12 mouse cellular contexts compared by ENCODE assay signal in genomic region chr8:46777760-46778460, GRCm38 (mm10). TPM values are rescaled to one million over a fixed set of nuclear protein-coding genes. Genes with fewer than 3 reads are reported as not detected.
DNase-seq lines count a peak whose midpoint lies in the region; ATAC-seq and TF ChIP-seq lines count a peak whose summit lies in the region.
"Had no signal": no experiment of that assay in that cellular context is flagged by ENCODE, and none has a peak within 500 bp of the region (broad histone marks: within the 10 kb centered on the region; RNA-seq: fewer than 3 reads in every experiment).

No protein-coding gene starts in this region.

- no peak overlapping the region for H3K4me2 ChIP-seq in liver, embryonic 11.5 days
- H3K4me2 ChIP-seq in midbrain, embryonic 11.5 days, result no peak overlapping the region
- H3K4me2 ChIP-seq: stomach, embryonic 15.5 days had no signal

- peaks cover 2% of the 10 kb centered on the region; the same call in 1 of the 2 replicates for H3K4me1 ChIP-seq in liver, adult 2 months (ENCODE audit: control insufficient read depth, insufficient read depth, low read length)
- no peaks in the 10 kb centered on the region for H3K4me1 ChIP-seq in liver, embryonic 11.5 days (replicated peaks; ENCODE audit: control insufficient read depth, insufficient read depth, low read length)
- H3K4me1 ChIP-seq in midbrain, embryonic 11.5 days (ENCODE audit: control insufficient read depth, insufficient read depth, low read length), result no peaks in the 10 kb centered on the region
- H3K4me1 ChIP-seq: stomach, embryonic 15.5 days had no signal

- H3K4me3 ChIP-seq in liver, adult 2 months (ENCODE audit: insufficient read depth, low read depth, low read length), result no peak overlapping the region
- no peak overlapping the region for H3K4me3 ChIP-seq in liver, embryonic 11.5 days (ENCODE audit: low read depth, low read length)
- H3K4me3 ChIP-seq in midbrain, embryonic 11.5 days (ENCODE audit: low read depth, low read length), result no peak overlapping the region
- H3K4me3 ChIP-seq: stomach, embryonic 15.5 days had no signal

- peak overlapping the region; percentile 18; the same call in 1 of the 2 replicates for H3K27ac ChIP-seq in liver, adult 2 months (replicated peaks; ENCODE audit: insufficient read depth, low read depth, low read length)
- no peak overlapping the region for H3K27ac ChIP-seq in liver, embryonic 11.5 days (ENCODE audit: low read depth, low read length)
- H3K27ac ChIP-seq in midbrain, embryonic 11.5 days (ENCODE audit: low read depth, low read length), result no peak overlapping the region
- H3K27ac ChIP-seq: stomach, embryonic 15.5 days had no signal

- no peaks in the 10 kb centered on the region for H3K9me3 ChIP-seq in liver, embryonic 11.5 days (ENCODE audit: control insufficient read depth, low read length)
- no peaks in the 10 kb centered on the region for H3K9me3 ChIP-seq in midbrain, embryonic 11.5 days (ENCODE audit: control insufficient read depth, low read length)
- H3K9me3 ChIP-seq: G1E; stomach, embryonic 15.5 days had no signal

- H3K27me3 ChIP-seq in liver, adult 2 months (ENCODE audit: control insufficient read depth, insufficient read depth, low read length), result no peaks in the 10 kb centered on the region
- H3K27me3 ChIP-seq in liver, embryonic 11.5 days (replicated peaks; ENCODE audit: control insufficient read depth, insufficient read depth, low read length), result no peaks in the 10 kb centered on the region
- H3K27me3 ChIP-seq in midbrain, embryonic 11.5 days (ENCODE audit: control insufficient read depth, insufficient read depth, low read length), result no peaks in the 10 kb centered on the region
- H3K27me3 ChIP-seq: stomach, embryonic 15.5 days had no signal

- H3K9ac ChIP-seq in liver, adult 2 months (ENCODE audit: low read depth, low read length), result no peak overlapping the region
- H3K9ac ChIP-seq in liver, embryonic 11.5 days (ENCODE audit: low read depth, low read length), result no peak overlapping the region
- no peak overlapping the region for H3K9ac ChIP-seq in midbrain, embryonic 11.5 days (ENCODE audit: low read length)
- H3K9ac ChIP-seq: forebrain, postnatal 0 days; stomach, embryonic 15.5 days had no signal

- WGBS in liver, adult 2 months, result 78% methylated on average over 10 of the region's 10 CpGs
- WGBS in liver, embryonic 11.5 days, result 79% methylated on average over 10 of the region's 10 CpGs
- 90% methylated on average over 10 of the region's 10 CpGs for WGBS in midbrain, embryonic 11.5 days

- H3K36me3 ChIP-seq in liver, adult 2 months (ENCODE audit: control insufficient read depth, insufficient read depth, low read length), result peaks cover 3% of the 10 kb centered on the region; the same call in 1 of the 2 replicates
- peaks cover 5% of the 10 kb centered on the region; the same call in 1 of the 2 replicates for H3K36me3 ChIP-seq in liver, embryonic 11.5 days (ENCODE audit: control insufficient read depth, insufficient read depth, low read length)
- H3K36me3 ChIP-seq in midbrain, embryonic 11.5 days (ENCODE audit: control insufficient read depth, insufficient read depth, low read length), result no peaks in the 10 kb centered on the region

- peaks cover 74% of the 10 kb centered on the region for H3K79me2 ChIP-seq in liver, adult 2 months (ENCODE audit: control insufficient read depth, insufficient read depth, low read length)

- no peak for TF ChIP-seq POLR2A in liver, adult 2 months (IDR thresholded peaks at IDR 0.05; ENCODE audit: extremely low read depth, insufficient read depth, low read length)

- ATAC-seq in liver, embryonic 11.5 days (replicated peaks; ENCODE audit: low FRiP score), result no peak
- peak; percentile 84 for ATAC-seq in neutrophil, adult 5-6 weeks (ENCODE audit: extremely low read depth, insufficient number of reproducible peaks, low FRiP score, poor library complexity, severe bottlenecking)
- ATAC-seq in inflammation-experienced regulatory T-cells, adult 6 months, result no peak
- no peak for ATAC-seq in midbrain, embryonic 11.5 days (ENCODE audit: low FRiP score)
- ATAC-seq: forebrain, postnatal 0 days had no signal

- TF ChIP-seq CTCF in liver, adult 2 months (IDR thresholded peaks at IDR 0.05; ENCODE audit: low read depth, low read length), result no peak

- DNase-seq in liver, adult 2 months (ENCODE audit: extremely low read depth, low read depth, low spot score), result peak; percentile 52
- no peak for DNase-seq in liver, embryonic 11.5 days (ENCODE audit: low spot score)
- peak; percentile 14 for DNase-seq in gastrocnemius, postnatal 10 days
- peak; percentile 68 to 77 for DNase-seq in kidney, postnatal 25 days
- DNase-seq in cerebellum, adult 9-10 months, result no peak
- no peak for DNase-seq in midbrain, embryonic 11.5 days (ENCODE audit: low spot score, missing footprints)
- DNase-seq: cerebellum, adult 8-10 months; forebrain, postnatal 0 days had no signal

RNA-seq across cellular contexts. Expression of gene Irf2, which starts 38.4 kb away (rescaled TPM):
- total RNA-seq in liver, adult 2 months (2014; rRNA removed), result 23.4 and 27.3 TPM in 2 replicates
- 12.2 and 13.7 TPM in 2 replicates for polyA plus RNA-seq in liver, adult 2 months (2012; rRNA removed)
- 17.7 and 19.7 TPM in 2 replicates for polyA plus RNA-seq in liver, embryonic 11.5 days (2014; fragmentation: Nextera tagmentation; extraction: Ambion mirVana)
- total RNA-seq in gastrocnemius, postnatal 10 days (2021), result 10 to 100 TPM; 25.2 to 44.4 TPM
- total RNA-seq in neutrophil, adult 5-6 weeks (2017), result 282 and 327 TPM in 2 replicates
- 100 to 1,000 TPM; 228 to 272 (median 245) TPM for polyA plus RNA-seq in inflammation-experienced regulatory T-cells, adult 6 months (2017; shearing (Covaris generic))
- 9.2 and 11.1 TPM in 2 replicates for polyA plus RNA-seq in midbrain, embryonic 11.5 days (2014; fragmentation: Nextera tagmentation; extraction: Ambion mirVana)

Comparison
In these comparisons a context has a peak if more than half of its experiments do, and no peak if none do; other contexts are left out.
1. DNase-seq: peak in liver, adult 2 months (single experiment), gastrocnemius, postnatal 10 days (single experiment) and kidney, postnatal 25 days (2 of 2); none in liver, embryonic 11.5 days (single experiment), cerebellum, adult 9-10 months (single experiment) and midbrain, embryonic 11.5 days (single experiment).
2. RNA of gene Irf2, which starts 38.4 kb away (polyA plus RNA-seq): 228 to 272 TPM in inflammation-experienced regulatory T-cells, adult 6 months; 17.7 to 19.7 TPM in liver, embryonic 11.5 days, 12.2 to 13.7 TPM in liver, adult 2 months and 9.2 to 11.1 TPM in midbrain, embryonic 11.5 days; every median in the first group is over 10 times any median in the second.